8 mouse cellular contexts compared by ENCODE assay signal in genomic region chr1:97769904-97770753, GRCm38 (mm10). TPM values are rescaled to one million over a fixed set of nuclear protein-coding genes. Genes with fewer than 3 reads are reported as not detected.
DNase-seq lines count a peak whose midpoint lies in the region; ATAC-seq and TF ChIP-seq lines count a peak whose summit lies in the region.

Gene Gin1, plus strand, starts transcription at chr1:97770172.
Gene Ppip5k2, minus strand, starts transcription at chr1:97770411.

- H3K4me2 ChIP-seq in forebrain, embryonic 15.5 days (replicated peaks): peak within 1 kb of the TSS; percentile 64

- under 1% methylated on average over 66 of the region's 66 CpGs for WGBS in forebrain, embryonic 15.5 days
- under 1% methylated on average over 66 of the region's 66 CpGs for WGBS in lung, adult 2 months

- TF ChIP-seq CTCF in lung, adult 2 months (IDR thresholded peaks at IDR 0.05; ENCODE audit: insufficient read depth, low read length): 0 out of 2 replicates have a peak, but pooled peaks have one; percentile 20

- peak; percentile 95 for DNase-seq in ES-E14 (ENCODE audit: low read depth, low spot score)
- DNase-seq in cerebellum, adult 11-12 months: peak; percentile 95
- DNase-seq in heart, postnatal 25 days (ENCODE audit: low spot score): peak; percentile 87
- DNase-seq in layer of hippocampus, adult 18-20 months (ENCODE audit: low spot score in 2 of 2): peak; percentile 90 to 96
- DNase-seq in lung, adult 2 months: peak; percentile 92
- peak; percentile 89 to 90 for DNase-seq in thymus, adult 18-20 months

- H3K27ac ChIP-seq in ES-E14 (ENCODE audit: insufficient read depth, low read depth, low read length, poor library complexity, severe bottlenecking): no peak within 1 kb of the TSS
- H3K27ac ChIP-seq in forebrain, embryonic 15.5 days (replicated peaks): peak within 1 kb of the TSS; percentile 88

- TF ChIP-seq POLR2A in lung, adult 2 months (IDR thresholded peaks at IDR 0.05; ENCODE audit: borderline replicate concordance, extremely low read depth, low read depth, low read length): peak; percentile 77; the same call in 1 of the 2 replicates

- H3K9ac ChIP-seq in ES-E14 (ENCODE audit: insufficient read depth, low read depth, low read length, poor library complexity, severe bottlenecking): peak within 1 kb of the TSS; percentile 91
- H3K9ac ChIP-seq in forebrain, embryonic 15.5 days (replicated peaks): peak within 1 kb of the TSS; percentile 76

- H3K4me3 ChIP-seq in ES-E14 (ENCODE audit: insufficient read depth in 1 of 2, low read depth in 1 of 2, low read length in 2 of 2, poor library complexity in 1 of 2, severe bottlenecking in 1 of 2): peak within 1 kb of the TSS; percentile 77 to 85
- peak within 1 kb of the TSS; percentile 70 for H3K4me3 ChIP-seq in forebrain, embryonic 15.5 days
- H3K4me3 ChIP-seq in lung, adult 2 months (replicated peaks; ENCODE audit: extremely low read depth, low read depth, low read length): peak within 1 kb of the TSS; percentile 96

- H3K4me1 ChIP-seq in ES-E14 (ENCODE audit: control insufficient read depth in 2 of 2, insufficient read depth in 2 of 2, low read length in 2 of 2, poor library complexity in 1 of 2): peaks cover 0 to 6% of the 10 kb centered on the region in 2 experiments; a peak in 1 of 4 replicates
- peaks cover 35% of the 10 kb centered on the region for H3K4me1 ChIP-seq in forebrain, embryonic 15.5 days
- no peaks in the 10 kb centered on the region; the same call in 1 of the 2 replicates for H3K4me1 ChIP-seq in lung, adult 2 months (ENCODE audit: control insufficient read depth, insufficient read depth, low read length)

- in situ Hi-C loops in ES-E14 (cut with MboI; ENCODE audit: low sequenced_read_pairs in 2 of 2, unreplicated experiment in 2 of 2): no loop called here

- H3K9me3 ChIP-seq in ES-E14 (ENCODE audit: control insufficient read depth, insufficient read depth, low read depth, low read length): no peaks in the 10 kb centered on the region
- H3K9me3 ChIP-seq in forebrain, embryonic 15.5 days: no peaks in the 10 kb centered on the region

- peak; percentile 99 for ATAC-seq in forebrain, embryonic 15.5 days (replicated peaks)
- ATAC-seq in neutrophil, adult 5-6 weeks (ENCODE audit: extremely low read depth, insufficient number of reproducible peaks, low FRiP score, poor library complexity, severe bottlenecking): peak; percentile 95

- H3K36me3 ChIP-seq in ES-E14 (ENCODE audit: control insufficient read depth, insufficient read depth, low read length, poor library complexity, severe bottlenecking): no peaks in the 10 kb centered on the region
- H3K36me3 ChIP-seq in forebrain, embryonic 15.5 days: no peaks in the 10 kb centered on the region

- H3K27me3 ChIP-seq in forebrain, embryonic 15.5 days: no peaks in the 10 kb centered on the region

- intact Hi-C loops in heart, postnatal 25 days (cut with DNase I): loop anchor here (2.0 to 10.0 kb wide), 2 partner anchors 109 to 205 kb away; no protein-coding TSS in a partner anchor

TF ChIP-seq in ES-E14, 5 proteins besides CTCF, POLR2A, EP300 and RAD21:
- TF ChIP-seq CHD2 (IDR thresholded peaks at IDR 0.05; ENCODE audit: low read depth, low read length): peak; percentile 87
- TF ChIP-seq ZNF384 (IDR thresholded peaks at IDR 0.05; ENCODE audit: low read depth, low read length): no peak
- no peak for TF ChIP-seq MAFK (IDR thresholded peaks at IDR 0.05; ENCODE audit: insufficient read depth, low read depth, low read length)
- peak; percentile 86 for TF ChIP-seq HCFC1 (IDR thresholded peaks at IDR 0.05; ENCODE audit: borderline replicate concordance, insufficient read depth, low read length)
- TF ChIP-seq ZC3H11A (IDR thresholded peaks at IDR 0.05; ENCODE audit: borderline replicate concordance, low read depth, low read length): no peak

RNA-seq across cellular contexts. Expression of gene Gin1, which starts in this region (rescaled TPM):
- 7.7 and 8.6 TPM in 2 replicates for total RNA-seq in ES-E14 (2012; rRNA removed)
- 20.1 and 20.7 TPM in 2 replicates for polyA plus RNA-seq in forebrain, embryonic 15.5 days (2015; fragmentation: Nextera tagmentation; extraction: Ambion mirVana)
- total RNA-seq in heart, postnatal 25 days (2021): 1 to 10 TPM; 8.3 to 8.4 TPM
- 10 to 100 TPM in 1 of 2 experiments, 1 to 10 TPM in 1; 8.3 to 11.1 TPM for total RNA-seq in layer of hippocampus, adult 18-20 months (2021)
- polyA plus RNA-seq in lung, adult 2 months (2012; rRNA removed): 1.4 and 1.8 TPM in 2 replicates
- total RNA-seq in neutrophil, adult 5-6 weeks (2017): 9.6 and 16.1 TPM in 2 replicates

RNA-seq across cellular contexts. Expression of gene Ppip5k2, which starts in this region (rescaled TPM):
- total RNA-seq in ES-E14 (2012; rRNA removed): 32.0 and 38.8 TPM in 2 replicates
- polyA plus RNA-seq in forebrain, embryonic 15.5 days (2015; fragmentation: Nextera tagmentation; extraction: Ambion mirVana): 47.4 and 48.5 TPM in 2 replicates
- 10 to 100 TPM; 79.9 to 85.0 TPM for total RNA-seq in heart, postnatal 25 days (2021)
- 10 to 100 TPM; 17.4 to 18.8 TPM for total RNA-seq in layer of hippocampus, adult 18-20 months (2021)
- 3.0 and 4.3 TPM in 2 replicates for polyA plus RNA-seq in lung, adult 2 months (2012; rRNA removed)
- total RNA-seq in neutrophil, adult 5-6 weeks (2017): 43.8 and 46.6 TPM in 2 replicates
